Mouse (Mus musculus): ENCODE results near the gene Siah3. TPM values are rescaled to one million over a fixed set of nuclear protein-coding genes. Genes with fewer than 3 reads are reported as not detected.
A peak's percentile ranks its signal among the peaks of the same experiment; 100 is the strongest.

Siah3 gene
- polyA plus RNA-seq, 1 experiment from 2014 or later: 2.4 TPM

- H3K9me3 ChIP-seq (ENCODE audit: control insufficient read depth, low read length): no peaks in the 10 kb centered on the region
- peak; percentile 46 for ATAC-seq (ENCODE audit: low FRiP score)
- 34% methylated on average over 8 of the region's 8 CpGs for WGBS
- H3K36me3 ChIP-seq (ENCODE audit: control insufficient read depth, insufficient read depth, low read length): no peaks in the 10 kb centered on the region
- peak overlapping the region; percentile 67 for H3K4me2 ChIP-seq (replicated peaks; ENCODE audit: low read depth, low read length)
- H3K4me3 ChIP-seq (ENCODE audit: low read depth, low read length): peak overlapping the region; percentile 21
- H3K4me1 ChIP-seq (replicated peaks; ENCODE audit: control insufficient read depth, insufficient read depth, low read length): no peaks in the 10 kb centered on the region; the same call in 1 of the 2 replicates
- peak overlapping the region; percentile 25; the same call in 1 of the 2 replicates for H3K9ac ChIP-seq (ENCODE audit: low read depth, low read length)
- no peak overlapping the region; the same call in 1 of the 2 replicates for H3K27ac ChIP-seq (ENCODE audit: low read depth, low read length)
- DNase-seq (ENCODE audit: low spot score): peak; percentile 34
- H3K27me3 ChIP-seq (ENCODE audit: control insufficient read depth, insufficient read depth, low read length): no peaks in the 10 kb centered on the region
These were observed 1.4 kb downstream of the Siah3 start for GRCm38 (mm10) chr14:75457221-75457600.

GRCm38 (mm10) chr14:75459431-75459830 is 3.6 kb downstream of the Siah3 start:
- Histone ChIP-seq H3K36me3 (ENCODE audit: control insufficient read depth, insufficient read depth, low read length) (no peaks in the 10 kb centered on the region), H3K4me3 (ENCODE audit: low read depth, low read length) (no peak overlapping the region), H3K9ac (ENCODE audit: low read depth, low read length) (no peak overlapping the region), H3K4me2 (replicated peaks; ENCODE audit: low read depth, low read length) (no peak overlapping the region), H3K27ac (ENCODE audit: low read depth, low read length) (no peak overlapping the region), H3K4me1 (replicated peaks; ENCODE audit: control insufficient read depth, insufficient read depth, low read length) (no peaks in the 10 kb centered on the region; the same call in 1 of the 2 replicates), H3K9me3 (ENCODE audit: control insufficient read depth, low read length) (no peaks in the 10 kb centered on the region), H3K27me3 (ENCODE audit: control insufficient read depth, insufficient read depth, low read length) (no peaks in the 10 kb centered on the region)
- WGBS: 83% methylated on average over 10 of the region's 10 CpGs
- DNase-seq (ENCODE audit: low spot score) (no peak), ATAC-seq (ENCODE audit: low FRiP score) (no peak)

GRCm38 (mm10) chr14:75459991-75460390 is 4.2 kb downstream of the Siah3 start:
- no peak overlapping the region for H3K4me2 ChIP-seq (replicated peaks; ENCODE audit: low read depth, low read length)
- ATAC-seq (ENCODE audit: low FRiP score) (no peak), DNase-seq (ENCODE audit: low spot score) (no peak)

GRCm38 (mm10) chr14:75460436-75460835 is 4.7 kb downstream of the Siah3 start:
- Histone ChIP-seq H3K9ac (ENCODE audit: low read depth, low read length) (no peak overlapping the region), H3K4me3 (ENCODE audit: low read depth, low read length) (no peak overlapping the region), H3K9me3 (ENCODE audit: control insufficient read depth, low read length) (no peaks in the 10 kb centered on the region), H3K36me3 (ENCODE audit: control insufficient read depth, insufficient read depth, low read length) (no peaks in the 10 kb centered on the region), H3K27me3 (ENCODE audit: control insufficient read depth, insufficient read depth, low read length) (no peaks in the 10 kb centered on the region), H3K4me1 (replicated peaks; ENCODE audit: control insufficient read depth, insufficient read depth, low read length) (no peaks in the 10 kb centered on the region; the same call in 1 of the 2 replicates), H3K27ac (ENCODE audit: low read depth, low read length) (no peak overlapping the region), H3K4me2 (replicated peaks; ENCODE audit: low read depth, low read length) (no peak overlapping the region)
- 47% methylated on average over 3 of the region's 3 CpGs for WGBS
- DNase-seq (ENCODE audit: low spot score) (no peak), ATAC-seq (ENCODE audit: low FRiP score) (no peak)

More at GRCm38 (mm10) chr14:75459991-75460390, 4.2 kb downstream of the Siah3 start:
- Histone ChIP-seq H3K4me3 (ENCODE audit: low read depth, low read length) (no peak overlapping the region), H3K27ac (ENCODE audit: low read depth, low read length) (no peak overlapping the region), H3K9ac (ENCODE audit: low read depth, low read length) (no peak overlapping the region), H3K27me3 (ENCODE audit: control insufficient read depth, insufficient read depth, low read length) (no peaks in the 10 kb centered on the region), H3K4me1 (replicated peaks; ENCODE audit: control insufficient read depth, insufficient read depth, low read length) (no peaks in the 10 kb centered on the region; the same call in 1 of the 2 replicates), H3K9me3 (ENCODE audit: control insufficient read depth, low read length) (no peaks in the 10 kb centered on the region), H3K36me3 (ENCODE audit: control insufficient read depth, insufficient read depth, low read length) (no peaks in the 10 kb centered on the region)
- 60% methylated on average over 3 of the region's 3 CpGs for WGBS

- WGBS: 91% methylated on average over 4 of the region's 4 CpGs
- ATAC-seq (ENCODE audit: low FRiP score) (no peak), DNase-seq (ENCODE audit: low spot score) (no peak)
- Histone ChIP-seq H3K4me2 (replicated peaks; ENCODE audit: low read depth, low read length) (no peak overlapping the region), H3K36me3 (ENCODE audit: control insufficient read depth, insufficient read depth, low read length) (no peaks in the 10 kb centered on the region), H3K4me3 (ENCODE audit: low read depth, low read length) (no peak overlapping the region), H3K27me3 (ENCODE audit: control insufficient read depth, insufficient read depth, low read length) (no peaks in the 10 kb centered on the region), H3K27ac (ENCODE audit: low read depth, low read length) (no peak overlapping the region), H3K4me1 (replicated peaks; ENCODE audit: control insufficient read depth, insufficient read depth, low read length) (no peaks in the 10 kb centered on the region; the same call in 1 of the 2 replicates), H3K9ac (ENCODE audit: low read depth, low read length) (no peak overlapping the region), H3K9me3 (ENCODE audit: control insufficient read depth, low read length) (no peaks in the 10 kb centered on the region)
These were observed 6.0 kb downstream of the Siah3 start for GRCm38 (mm10) chr14:75461770-75462169.

GRCm38 (mm10) chr14:75463171-75463570 is 7.4 kb downstream of the Siah3 start:
- H3K9ac ChIP-seq (ENCODE audit: low read depth, low read length): no peak overlapping the region
- DNase-seq (ENCODE audit: low spot score) (no peak), ATAC-seq (ENCODE audit: low FRiP score) (no peak)
- H3K36me3 ChIP-seq (ENCODE audit: control insufficient read depth, insufficient read depth, low read length): no peaks in the 10 kb centered on the region
- H3K4me3 ChIP-seq (ENCODE audit: low read depth, low read length): no peak overlapping the region
- WGBS: 91% methylated on average over 4 of the region's 4 CpGs
- no peak overlapping the region for H3K4me2 ChIP-seq (replicated peaks; ENCODE audit: low read depth, low read length)
- no peaks in the 10 kb centered on the region for H3K9me3 ChIP-seq (ENCODE audit: control insufficient read depth, low read length)
- H3K27me3 ChIP-seq (ENCODE audit: control insufficient read depth, insufficient read depth, low read length): no peaks in the 10 kb centered on the region
- no peak overlapping the region for H3K27ac ChIP-seq (ENCODE audit: low read depth, low read length)
- H3K4me1 ChIP-seq (replicated peaks; ENCODE audit: control insufficient read depth, insufficient read depth, low read length): no peaks in the 10 kb centered on the region

GRCm38 (mm10) chr14:75468941-75469340 is 13.2 kb downstream of the Siah3 start:
- Histone ChIP-seq H3K4me3 (ENCODE audit: low read depth, low read length) (no peak overlapping the region), H3K4me1 (replicated peaks; ENCODE audit: control insufficient read depth, insufficient read depth, low read length) (no peaks in the 10 kb centered on the region), H3K36me3 (ENCODE audit: control insufficient read depth, insufficient read depth, low read length) (no peaks in the 10 kb centered on the region), H3K27me3 (ENCODE audit: control insufficient read depth, insufficient read depth, low read length) (no peaks in the 10 kb centered on the region), H3K9ac (ENCODE audit: low read depth, low read length) (no peak overlapping the region), H3K4me2 (replicated peaks; ENCODE audit: low read depth, low read length) (no peak overlapping the region), H3K27ac (ENCODE audit: low read depth, low read length) (no peak overlapping the region), H3K9me3 (ENCODE audit: control insufficient read depth, low read length) (no peaks in the 10 kb centered on the region)
- 81% methylated on average over 4 of the region's 4 CpGs for WGBS
- no peak for DNase-seq (ENCODE audit: low spot score)
- no peak for ATAC-seq (ENCODE audit: low FRiP score)

- 70% methylated on average over 9 of the region's 9 CpGs for WGBS
- peak; percentile 45; the same call in 1 of the 2 replicates for ATAC-seq (ENCODE audit: low FRiP score)
- DNase-seq (ENCODE audit: low spot score): no peak
- H3K9ac ChIP-seq (ENCODE audit: low read depth, low read length): no peak overlapping the region
- H3K4me2 ChIP-seq (replicated peaks; ENCODE audit: low read depth, low read length): no peak overlapping the region
- H3K4me3 ChIP-seq (ENCODE audit: low read depth, low read length): no peak overlapping the region
- no peaks in the 10 kb centered on the region for H3K36me3 ChIP-seq (ENCODE audit: control insufficient read depth, insufficient read depth, low read length)
- H3K27me3 ChIP-seq (ENCODE audit: control insufficient read depth, insufficient read depth, low read length): no peaks in the 10 kb centered on the region
- no peaks in the 10 kb centered on the region for H3K4me1 ChIP-seq (replicated peaks; ENCODE audit: control insufficient read depth, insufficient read depth, low read length)
- H3K9me3 ChIP-seq (ENCODE audit: control insufficient read depth, low read length): no peaks in the 10 kb centered on the region
- no peak overlapping the region for H3K27ac ChIP-seq (ENCODE audit: low read depth, low read length)
These were observed 17.5 kb downstream of the Siah3 start for GRCm38 (mm10) chr14:75473061-75473930.

GRCm38 (mm10) chr14:75475887-75476286 is 20.1 kb downstream of the Siah3 start:
- H3K36me3 ChIP-seq (ENCODE audit: control insufficient read depth, insufficient read depth, low read length): no peaks in the 10 kb centered on the region
- H3K9me3 ChIP-seq (ENCODE audit: control insufficient read depth, low read length): no peaks in the 10 kb centered on the region
- WGBS: 90% methylated on average over 2 of the region's 2 CpGs
- no peaks in the 10 kb centered on the region for H3K27me3 ChIP-seq (ENCODE audit: control insufficient read depth, insufficient read depth, low read length)
- H3K4me2 ChIP-seq (replicated peaks; ENCODE audit: low read depth, low read length): no peak overlapping the region
- H3K27ac ChIP-seq (ENCODE audit: low read depth, low read length): no peak overlapping the region
- no peak overlapping the region for H3K4me3 ChIP-seq (ENCODE audit: low read depth, low read length)
- ATAC-seq (ENCODE audit: low FRiP score) (no peak), DNase-seq (ENCODE audit: low spot score) (no peak)
- no peaks in the 10 kb centered on the region for H3K4me1 ChIP-seq (replicated peaks; ENCODE audit: control insufficient read depth, insufficient read depth, low read length)
- H3K9ac ChIP-seq (ENCODE audit: low read depth, low read length): no peak overlapping the region
